Mouse (Mus musculus) limb, embryonic 13.5 days (tissue): Measurements from ENCODE around the gene Atp6v0c. TPM values are rescaled to one million over a fixed set of nuclear protein-coding genes. Genes with fewer than 3 reads are reported as not detected.

ENCODE experiments used
- ATAC-seq: fragments of 200-750 bp; cut with Nextera tagmentation; 2 replicates; pipeline ENCODE4 v1.8.0; 2017; ENCODE audit warnings: low read depth, moderate number of reproducible peaks, moderate TSS enrichment; ENCODE audit not compliant: low FRiP score
- H3K27ac ChIP-seq: fragments of 300-500 bp; sonication (generic); 2 replicates; pipeline ENCODE4 v1.5.1; 2015; ENCODE audit warnings: inconsistent platforms, mild to moderate bottlenecking, moderate library complexity
- H3K27me3 ChIP-seq: fragments of 300-500 bp; sonication (generic); 2 replicates; pipeline ENCODE4 v1.6.1; 2015; ENCODE audit warnings: mild to moderate bottlenecking, inconsistent platforms
- H3K36me3 ChIP-seq: fragments of 300-500 bp; sonication (generic); 2 replicates; pipeline ENCODE4 v1.6.1; 2015; ENCODE audit warnings: inconsistent platforms, mild to moderate bottlenecking, moderate library complexity
- H3K4me1 ChIP-seq: fragments of 300-500 bp; sonication (generic); 2 replicates; pipeline ENCODE4 v1.6.1; 2015; ENCODE audit warnings: inconsistent platforms
- H3K4me2 ChIP-seq: fragments of 300-500 bp; sonication (generic); replicated peaks from 2 replicates; pipeline ENCODE4 v1.6.1; 2015; ENCODE audit warnings: inconsistent platforms, mild to moderate bottlenecking, moderate library complexity
- H3K4me3 ChIP-seq: fragments of 300-500 bp; sonication (generic); 2 replicates; pipeline ENCODE4 v1.5.1; 2015; ENCODE audit warnings: moderate library complexity, mild to moderate bottlenecking, inconsistent platforms
- H3K9ac ChIP-seq: fragments of 300-500 bp; sonication (generic); 2 replicates; pipeline ENCODE4 v1.6.1; 2015; ENCODE audit warnings: mild to moderate bottlenecking, inconsistent platforms
- H3K9me3 ChIP-seq: fragments of 300-500 bp; sonication (generic); 2 replicates; pipeline ENCODE4 v1.6.1; 2016; ENCODE audit warnings: inconsistent platforms
- WGBS: fragments of 180-500 bp; shearing (Covaris S2); methylation state at CpG from one replicate; pipeline ENCODE4 v1.1.7; 2015; 5-methylcytosine and 5-hydroxymethylcytosine counted together
- polyA plus RNA-seq: library from polyadenylated mRNA; unstranded; fragments of >200 nt; fragmentation: Nextera tagmentation; extraction: Ambion mirVana; gene quantifications from 2 replicates; pipeline ENCODE4 v1.2.1, GENCODE M21; 2015

The Atp6v0c gene
- polyA plus RNA-seq, 1 experiment from 2014 or later = 446 TPM

DNA sequence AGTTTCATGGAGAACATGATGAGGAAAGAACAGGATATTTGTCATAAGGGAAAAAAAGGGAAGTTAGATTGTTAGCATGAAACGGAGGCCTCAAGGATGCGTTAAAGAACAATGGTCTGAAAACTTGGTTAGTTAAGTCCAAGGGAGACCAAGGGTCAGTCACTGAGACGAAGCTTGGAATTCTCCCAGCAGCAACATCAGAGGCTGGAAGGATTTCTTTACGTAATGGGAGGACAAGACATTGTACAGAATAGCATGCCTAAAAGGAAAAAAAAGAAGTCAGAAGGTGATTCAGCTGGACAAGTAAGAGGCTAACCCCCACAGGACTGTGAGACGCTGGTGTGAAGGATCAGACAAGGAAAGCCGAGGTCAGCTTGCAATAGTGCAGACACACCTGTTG, 2.4 kb downstream of the Atp6v0c start:
- peak overlapping the region; percentile 94 for H3K4me2 ChIP-seq
- WGBS = 88% methylated on average over 6 of the region's 6 CpGs
- no peaks in the 10 kb centered on the region for H3K9me3 ChIP-seq
- peak overlapping the region; percentile 90; the same call in 1 of the 2 replicates for H3K9ac ChIP-seq
- H3K4me3 ChIP-seq = peak overlapping the region; percentile 93; the same call in 1 of the 2 replicates
- no peaks in the 10 kb centered on the region for H3K27me3 ChIP-seq
- H3K4me1 ChIP-seq = peaks cover 45% of the 10 kb centered on the region
- ATAC-seq = no peak
- peaks cover 29% of the 10 kb centered on the region for H3K36me3 ChIP-seq
- H3K27ac ChIP-seq = no peak overlapping the region

DNA sequence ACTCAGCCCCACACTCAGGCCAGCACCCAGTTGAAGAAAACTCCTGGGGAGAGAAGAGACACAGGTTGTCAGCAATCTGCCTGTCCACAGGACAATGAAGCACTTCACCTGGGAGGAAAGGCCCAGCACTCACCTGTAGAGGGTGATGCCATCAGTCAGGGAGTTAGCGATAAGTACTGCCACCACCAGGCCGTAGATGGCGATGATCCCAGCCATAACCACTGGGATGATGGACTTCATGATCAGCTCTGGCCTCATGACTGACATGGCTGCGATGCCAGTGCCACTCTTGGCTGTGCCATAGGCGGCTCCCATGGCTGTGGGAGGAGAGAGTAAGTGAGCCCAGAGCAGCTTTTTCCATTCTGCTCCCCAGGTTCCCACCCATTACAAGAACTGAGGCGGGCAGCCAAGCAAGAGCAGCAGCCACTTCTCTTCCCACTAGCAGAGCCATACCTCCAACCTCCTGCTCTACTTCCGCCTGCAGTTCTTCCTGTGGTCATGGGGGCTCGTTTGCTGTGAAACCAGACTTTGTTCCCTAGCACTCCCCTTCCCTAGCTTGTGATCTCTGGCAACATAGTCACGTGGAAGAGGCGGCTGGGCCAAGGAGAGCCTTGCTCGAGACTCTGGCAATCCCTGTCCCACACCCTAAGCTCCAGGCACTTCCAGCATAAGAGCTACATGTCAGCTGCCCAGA, 4.8 kb downstream of the Atp6v0c start:
- no peaks in the 10 kb centered on the region for H3K27me3 ChIP-seq
- 78% methylated on average over 11 of the region's 11 CpGs for WGBS

DNA sequence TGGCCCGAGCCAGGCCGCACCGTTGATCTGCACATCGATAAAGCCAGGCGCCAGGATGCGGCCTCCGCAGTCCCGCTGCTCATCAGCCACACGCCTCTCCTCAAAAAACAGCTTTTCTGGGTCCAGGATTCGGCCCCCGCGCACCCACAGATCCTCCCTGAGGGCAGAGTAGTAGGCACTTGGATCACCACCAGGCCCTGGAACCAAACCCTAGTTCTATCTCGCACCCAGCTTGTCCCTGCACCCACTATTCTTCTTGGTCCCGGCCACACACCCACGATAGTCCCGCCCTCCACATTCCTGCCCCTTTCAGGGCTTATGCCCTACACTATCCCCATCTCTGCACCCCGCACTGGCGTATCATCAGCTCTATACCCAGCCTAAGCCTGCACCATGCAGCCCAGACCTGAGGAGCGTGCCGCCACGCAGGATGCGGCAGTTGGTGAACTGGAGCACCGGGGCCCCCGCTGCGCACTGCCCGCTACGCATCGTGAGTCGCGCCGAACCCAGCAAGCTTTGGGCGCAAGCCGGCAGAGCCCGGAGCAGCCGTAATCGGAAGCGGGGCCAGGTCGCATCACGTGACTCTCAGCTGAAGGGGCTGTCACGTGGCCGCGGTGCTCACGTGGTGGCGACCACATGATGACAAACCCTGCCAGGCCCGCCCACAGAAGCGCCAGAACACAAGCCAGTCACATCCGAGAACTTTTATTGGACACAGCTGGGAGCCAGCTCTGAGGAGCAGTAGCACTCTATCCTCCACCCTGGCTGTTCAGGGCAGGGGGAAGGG, 6.1 kb downstream of the Atp6v0c start, which contains the start of gene Amdhd2:
Amdhd2 (minus strand) TSS at position 591 of the 787 bp plus-strand sequence.
- H3K36me3 ChIP-seq = peaks cover 32% of the 10 kb centered on the region
- peak; percentile 93 for ATAC-seq
- no peaks in the 10 kb centered on the region for H3K9me3 ChIP-seq
- H3K27ac ChIP-seq = peak within 1 kb of the TSS; percentile 76; the same call in 1 of the 2 replicates
- peak within 1 kb of the TSS; percentile 86 for H3K4me3 ChIP-seq
- H3K9ac ChIP-seq = peak within 1 kb of the TSS; percentile 86
- H3K4me1 ChIP-seq = peaks cover 37% of the 10 kb centered on the region
- H3K4me2 ChIP-seq = peak within 1 kb of the TSS; percentile 96
- no peaks in the 10 kb centered on the region for H3K27me3 ChIP-seq
- 1% methylated on average over 47 of the region's 47 CpGs for WGBS

More for the DNA sequence above, 4.8 kb downstream of the Atp6v0c start:
- ATAC-seq = no peak
- Histone ChIP-seq H3K4me3 (no peak overlapping the region), H3K4me2 (no peak overlapping the region), H3K9ac (no peak overlapping the region), H3K27ac (no peak overlapping the region), H3K4me1 (peaks cover 38% of the 10 kb centered on the region), H3K36me3 (peaks cover 32% of the 10 kb centered on the region), H3K9me3 (no peaks in the 10 kb centered on the region)

DNA sequence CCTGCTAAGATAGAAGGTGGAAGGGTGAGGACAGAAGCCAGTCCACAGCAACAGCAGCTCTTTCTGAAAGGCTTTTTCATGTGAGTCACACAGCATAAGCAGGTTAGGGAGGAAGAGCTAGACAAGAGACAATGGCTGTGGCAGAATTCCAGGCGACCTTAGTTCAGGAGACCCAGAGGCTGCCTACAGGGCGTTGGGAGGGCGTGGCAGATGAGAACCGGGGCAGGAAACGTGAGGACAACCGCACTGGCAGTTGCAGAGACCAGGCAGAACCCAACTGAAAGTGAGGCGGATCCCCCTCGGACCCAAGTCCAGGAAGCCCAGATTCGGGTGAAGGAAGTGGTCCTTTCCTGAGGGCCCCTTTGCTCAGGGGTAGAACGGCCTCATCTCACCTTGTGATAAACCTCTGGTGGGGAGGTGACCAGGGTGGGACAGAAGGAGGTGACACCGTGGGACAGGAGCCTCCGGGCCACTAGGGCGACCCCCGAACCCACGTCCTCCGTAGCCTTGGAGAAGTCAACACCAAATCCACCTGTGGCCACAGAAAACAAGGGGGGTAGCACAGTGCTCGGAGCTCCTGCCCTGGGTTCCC, 6.8 kb downstream of the Atp6v0c start:
- Histone ChIP-seq H3K27ac (peak overlapping the region; percentile 76; the same call in 1 of the 2 replicates), H3K4me1 (peaks cover 30% of the 10 kb centered on the region), H3K4me3 (peak overlapping the region; percentile 86), H3K9ac (peak overlapping the region; percentile 86), H3K27me3 (no peaks in the 10 kb centered on the region), H3K4me2 (peak overlapping the region; percentile 96), H3K9me3 (no peaks in the 10 kb centered on the region), H3K36me3 (peaks cover 33% of the 10 kb centered on the region)
- 27% methylated on average over 17 of the region's 17 CpGs for WGBS
- no peak for ATAC-seq

DNA sequence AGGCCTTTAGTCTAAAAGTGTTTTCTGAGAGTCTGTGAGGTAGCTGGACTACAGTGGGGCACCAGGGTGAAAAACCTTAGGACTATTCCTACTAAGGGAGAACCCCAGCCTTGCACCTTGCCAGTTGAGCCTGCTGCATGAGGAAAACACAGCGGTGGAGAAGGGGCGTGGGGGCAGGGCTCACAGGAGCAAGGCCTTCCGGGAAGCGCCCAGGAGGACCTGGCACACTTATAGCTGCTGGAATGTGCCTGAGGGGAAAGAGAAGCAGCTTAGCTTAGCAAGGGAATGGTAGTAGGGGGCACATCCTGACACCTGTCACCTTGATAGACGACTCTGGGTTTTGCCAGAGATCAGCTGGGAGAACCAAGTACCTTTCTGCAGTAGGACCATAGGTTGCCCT, 8.0 kb downstream of the Atp6v0c start:
- Histone ChIP-seq H3K4me2 (no peak overlapping the region), H3K4me1 (peaks cover 18% of the 10 kb centered on the region), H3K27me3 (no peaks in the 10 kb centered on the region), H3K9me3 (no peaks in the 10 kb centered on the region), H3K36me3 (peaks cover 27% of the 10 kb centered on the region), H3K9ac (no peak overlapping the region), H3K4me3 (no peak overlapping the region), H3K27ac (no peak overlapping the region)
- WGBS = 75% methylated on average over 5 of the region's 5 CpGs
- no peak for ATAC-seq

DNA sequence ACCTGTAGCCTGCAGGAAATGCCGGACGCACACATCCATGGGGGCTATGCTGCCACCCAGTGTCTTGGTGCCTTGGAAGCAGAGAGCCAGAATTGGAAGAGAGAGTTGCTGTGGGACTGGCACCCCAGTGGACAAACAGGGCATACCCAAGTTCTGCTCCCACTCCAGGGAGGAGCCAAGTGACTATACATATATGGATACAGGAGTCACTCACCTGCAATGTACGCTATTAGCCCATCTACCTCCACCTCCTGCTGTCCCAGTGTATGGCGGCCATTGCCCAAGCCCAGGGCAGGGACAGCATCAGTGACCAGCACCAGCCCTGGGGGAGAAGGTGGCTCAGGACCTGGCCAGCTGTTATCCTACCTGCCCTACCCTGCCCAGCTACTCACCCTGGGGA, 12.0 kb downstream of the Atp6v0c start:
- no peak overlapping the region for H3K27ac ChIP-seq
- peaks cover 2% of the 10 kb centered on the region for H3K4me1 ChIP-seq
- no peak overlapping the region for H3K4me2 ChIP-seq
- no peak for ATAC-seq
- no peak overlapping the region for H3K9ac ChIP-seq
- H3K4me3 ChIP-seq = no peak overlapping the region
- no peaks in the 10 kb centered on the region for H3K27me3 ChIP-seq
- peaks cover 21% of the 10 kb centered on the region for H3K36me3 ChIP-seq
- WGBS = 90% methylated on average over 4 of the region's 4 CpGs
- no peaks in the 10 kb centered on the region for H3K9me3 ChIP-seq

DNA sequence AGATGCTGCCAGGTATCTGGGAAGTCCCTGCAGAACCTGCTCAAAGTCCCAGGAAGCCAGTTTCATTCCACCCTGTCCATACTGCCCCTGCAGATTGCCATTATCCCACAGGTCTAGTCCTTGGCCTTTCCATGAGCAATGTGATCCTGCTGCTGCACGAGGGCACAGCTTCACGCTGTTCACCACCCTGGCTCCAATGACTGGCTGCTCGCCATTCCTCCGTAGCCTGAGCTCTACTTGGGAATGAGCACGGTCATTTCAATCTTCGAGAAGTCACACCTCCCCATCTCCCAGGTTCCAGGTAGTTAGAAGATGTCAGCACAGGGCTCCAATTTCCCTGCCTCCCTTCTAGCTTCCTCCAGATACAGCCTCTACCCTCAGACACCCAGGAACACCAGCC, 12.4 kb downstream of the Atp6v0c start:
- ATAC-seq = no peak

DNA sequence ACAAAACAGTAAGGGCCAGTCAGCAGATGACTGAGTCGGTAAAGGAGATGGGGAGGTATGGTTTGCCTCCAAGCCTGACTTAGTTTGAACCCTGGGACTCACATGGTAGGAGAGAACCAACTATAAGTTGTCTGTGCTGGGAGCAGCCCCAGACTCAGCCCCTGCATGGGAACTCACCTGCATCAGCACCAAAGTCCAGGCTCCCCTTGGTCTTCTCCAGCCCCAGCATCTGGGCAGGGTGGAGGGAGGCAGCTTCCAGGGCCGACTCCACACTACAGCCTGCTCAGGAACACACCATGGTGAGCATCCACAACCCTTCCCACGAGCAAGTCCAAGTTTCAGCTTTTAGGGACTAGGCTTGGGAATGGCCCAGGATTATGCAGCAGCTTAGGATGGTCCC, 13.1 kb downstream of the Atp6v0c start:
- no peak overlapping the region for H3K4me2 ChIP-seq
- H3K27ac ChIP-seq = no peak overlapping the region
- H3K9ac ChIP-seq = 0 out of 2 replicates have a peak overlapping the region, but pooled peaks have one; percentile 13
- H3K27me3 ChIP-seq = no peaks in the 10 kb centered on the region
- H3K9me3 ChIP-seq = no peaks in the 10 kb centered on the region
- WGBS = 86% methylated on average over 3 of the region's 3 CpGs
- peaks cover 10% of the 10 kb centered on the region for H3K4me1 ChIP-seq
- H3K4me3 ChIP-seq = no peak overlapping the region
- H3K36me3 ChIP-seq = peaks cover 21% of the 10 kb centered on the region
- ATAC-seq = no peak

More for the DNA sequence above, 12.4 kb downstream of the Atp6v0c start:
- H3K27ac ChIP-seq = no peak overlapping the region
- no peak overlapping the region for H3K4me3 ChIP-seq
- H3K4me1 ChIP-seq = peaks cover 4% of the 10 kb centered on the region
- no peak overlapping the region for H3K4me2 ChIP-seq
- no peak overlapping the region for H3K9ac ChIP-seq
- peaks cover 21% of the 10 kb centered on the region for H3K36me3 ChIP-seq
- no peaks in the 10 kb centered on the region for H3K9me3 ChIP-seq
- 92% methylated on average over 6 of the region's 6 CpGs for WGBS
- no peaks in the 10 kb centered on the region for H3K27me3 ChIP-seq

DNA sequence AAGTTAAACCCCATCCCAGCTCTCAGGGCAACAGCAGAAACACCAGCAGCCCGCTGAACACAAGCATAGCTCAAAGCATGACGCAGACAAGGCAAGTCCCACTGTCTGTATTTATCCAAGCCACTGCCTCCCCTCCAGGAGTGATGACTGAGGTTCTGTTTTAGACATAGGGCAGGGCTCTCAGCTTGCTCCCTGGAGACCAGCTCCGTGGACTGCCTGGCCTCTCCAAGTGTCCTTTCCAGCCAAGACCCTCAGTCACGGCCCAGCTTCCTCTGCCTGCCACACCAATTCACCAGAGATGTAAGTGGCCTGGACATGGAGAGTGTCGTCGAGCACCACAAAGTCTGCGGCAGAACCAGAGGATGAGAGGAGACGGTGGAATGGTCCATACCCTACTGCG, 13.8 kb downstream of the Atp6v0c start:
- Histone ChIP-seq H3K4me2 (no peak overlapping the region), H3K4me3 (no peak overlapping the region), H3K4me1 (peaks cover 12% of the 10 kb centered on the region), H3K9ac (no peak overlapping the region), H3K27me3 (no peaks in the 10 kb centered on the region), H3K9me3 (no peaks in the 10 kb centered on the region), H3K27ac (no peak overlapping the region), H3K36me3 (peaks cover 21% of the 10 kb centered on the region)
- no peak for ATAC-seq
- WGBS = 92% methylated on average over 9 of the region's 9 CpGs

DNA sequence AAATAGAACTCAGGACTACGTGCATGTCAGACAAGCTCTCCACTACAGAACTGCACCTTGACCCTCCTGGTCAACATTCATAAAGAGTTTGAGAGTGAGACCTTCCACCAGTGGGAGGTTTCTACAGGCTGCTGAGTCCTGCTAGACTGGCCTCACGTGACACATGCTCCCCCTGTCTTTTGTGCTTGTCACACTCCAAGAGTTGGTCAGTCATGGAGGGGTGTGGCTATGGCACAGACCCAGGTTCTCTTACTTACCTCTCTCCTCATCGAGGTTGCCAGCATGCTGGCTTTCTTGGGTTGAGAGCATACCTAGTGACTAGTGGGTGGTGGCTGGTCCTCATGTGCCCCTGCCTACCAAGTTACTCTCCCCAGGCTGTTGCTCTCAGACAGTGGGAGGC, 15.0 kb downstream of the Atp6v0c start:
- H3K27me3 ChIP-seq = no peaks in the 10 kb centered on the region
- H3K4me3 ChIP-seq = no peak overlapping the region
- WGBS = 72% methylated on average over 3 of the region's 3 CpGs
- no peak overlapping the region for H3K9ac ChIP-seq
- H3K4me1 ChIP-seq = peaks cover 12% of the 10 kb centered on the region
- H3K9me3 ChIP-seq = no peaks in the 10 kb centered on the region
- no peak overlapping the region for H3K4me2 ChIP-seq
- H3K36me3 ChIP-seq = peaks cover 19% of the 10 kb centered on the region
- no peak for ATAC-seq
- H3K27ac ChIP-seq = no peak overlapping the region

DNA sequence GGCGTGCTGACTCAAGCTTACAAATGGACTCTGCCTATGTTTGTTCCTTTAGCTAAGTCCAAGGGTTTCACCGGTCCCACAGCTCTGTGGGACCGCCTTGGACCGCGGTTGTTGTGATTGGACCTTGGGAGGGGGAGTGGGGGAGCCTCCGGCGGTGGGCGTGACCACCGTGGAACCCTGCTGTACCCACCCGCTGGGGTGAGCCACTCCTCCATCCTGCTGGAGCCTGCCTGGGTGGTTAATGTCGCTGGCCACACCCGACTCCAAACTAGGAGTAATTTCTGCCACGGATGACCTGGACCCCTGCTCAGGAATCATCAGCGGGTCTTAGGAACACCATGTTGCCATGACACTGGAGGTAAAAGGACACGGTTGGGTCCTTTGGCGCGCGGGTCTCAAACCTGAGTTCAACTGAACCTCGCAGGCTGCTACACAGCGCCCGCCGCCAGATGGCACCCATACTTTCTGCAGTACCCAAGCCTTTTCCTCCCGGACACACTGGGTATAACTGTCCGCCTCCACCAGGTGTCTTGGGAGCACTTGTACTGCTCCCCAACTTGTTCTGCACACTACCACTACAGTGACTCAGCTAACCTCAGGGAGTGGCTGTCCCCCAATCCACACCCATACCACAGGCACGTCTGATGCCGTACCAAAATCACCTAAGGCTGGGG, 17.5 kb downstream of the Atp6v0c start:
- H3K4me3 ChIP-seq = peak overlapping the region; percentile 47
- no peaks in the 10 kb centered on the region for H3K27me3 ChIP-seq
- H3K27ac ChIP-seq = no peak overlapping the region
- peaks cover 11% of the 10 kb centered on the region for H3K36me3 ChIP-seq
- no peaks in the 10 kb centered on the region for H3K9me3 ChIP-seq
- peak overlapping the region; percentile 71 for H3K4me2 ChIP-seq
- 2% methylated on average over 26 of the region's 26 CpGs for WGBS
- ATAC-seq = peak; percentile 88
- H3K4me1 ChIP-seq = peaks cover 12% of the 10 kb centered on the region
- peak overlapping the region; percentile 62 for H3K9ac ChIP-seq
